Mouse (Mus musculus) adrenal gland, postnatal 0 days (tissue): ENCODE data around the gene Akr1cl. TPM values are rescaled to one million over a fixed set of nuclear protein-coding genes. Genes with fewer than 3 reads are reported as not detected.

Source experiments
- polyA plus RNA-seq: library from polyadenylated mRNA; unstranded; fragments of >200 nt; fragmentation: Nextera tagmentation; extraction: Ambion mirVana; gene quantifications from 2 replicates; pipeline ENCODE4 v1.2.1, GENCODE M21; 2015

The Akr1cl gene
- polyA plus RNA-seq = 765 and 1,144 TPM in 2 replicates

GRCm38 (mm10) chr1:65032641-65033040, at the start of gene Akr1cl:
Gene Akr1cl, minus strand, starts transcription at chr1:65032759.

GRCm38 (mm10) chr1:65082188-65082587, 49.6 kb upstream of the Akr1cl start, which contains the start of gene Crygb:
Gene Crygb, minus strand, starts transcription at chr1:65082288.

GRCm38 (mm10) chr1:65073589-65073988, 41.0 kb upstream of the Akr1cl start, which contains the start of gene Crygc:
Gene Crygc, minus strand, starts transcription at chr1:65073689.

GRCm38 (mm10) chr1:65063352-65063751, 30.8 kb upstream of the Akr1cl start, which contains the start of gene Crygd:
Gene Crygd, minus strand, starts transcription at chr1:65063452.

GRCm38 (mm10) chr1:65050952-65051351, 18.4 kb upstream of the Akr1cl start, which contains the start of gene Cryge:
Gene Cryge, minus strand, starts transcription at chr1:65051149.

Other genes starting within 250 kb of the Akr1cl start
- 6.1 and 14.0 TPM in 2 replicates for gene Plekhm3, start 75.9 kb downstream of the Akr1cl start, polyA plus RNA-seq
- not detected in 2 replicates for gene Cryge, start 18.4 kb upstream of the Akr1cl start, polyA plus RNA-seq
- gene Crygd, start 30.7 kb upstream of the Akr1cl start, polyA plus RNA-seq = not detected in 2 replicates
- not detected in 2 replicates for gene Crygc, start 40.9 kb upstream of the Akr1cl start, polyA plus RNA-seq
- gene Crygb, start 49.5 kb upstream of the Akr1cl start, polyA plus RNA-seq = not detected in 2 replicates
- not detected in 2 replicates for gene Cryga, start 70.6 kb upstream of the Akr1cl start, polyA plus RNA-seq
- not detected in 2 replicates for gene Gm28845, start 86.8 kb upstream of the Akr1cl start, polyA plus RNA-seq
- gene D630023F18Rik, start 90.5 kb upstream of the Akr1cl start, polyA plus RNA-seq = 0.24 and 0.40 TPM in 2 replicates
- gene Idh1, start 153.7 kb upstream of the Akr1cl start, polyA plus RNA-seq = 343 and 614 TPM in 2 replicates
- gene Pikfyve, start 153.9 kb upstream of the Akr1cl start, polyA plus RNA-seq = 7.7 and 8.5 TPM in 2 replicates
- 0.06 TPM in 1 of 2 replicates, not detected in the other for gene Pth2r, start 249.3 kb upstream of the Akr1cl start, polyA plus RNA-seq